Mouse (Mus musculus) neural tube, embryonic 14.5 days (tissue): ENCODE results near the gene Gk5. TPM values are rescaled to one million over a fixed set of nuclear protein-coding genes. Genes with fewer than 3 reads are reported as not detected.

Experiments used
- ATAC-seq: fragments of 200-750 bp; cut with Nextera tagmentation; 2 replicates; pipeline ENCODE4 v1.8.0; 2017; ENCODE audit warnings: low read depth, mild to moderate bottlenecking, moderate TSS enrichment, moderate library complexity
- H3K27ac ChIP-seq: fragments of 300-500 bp; sonication (generic); 2 replicates; pipeline ENCODE4 v1.5.1; 2014; ENCODE audit warnings: low read depth, mild to moderate bottlenecking, control low read depth, low read length, moderate library complexity, mixed read lengths
- H3K27me3 ChIP-seq: fragments of 300-500 bp; sonication (generic); 2 replicates; pipeline ENCODE4 v1.6.1; 2014; ENCODE audit warnings: low read length; ENCODE audit not compliant: control insufficient read depth, insufficient read depth
- H3K36me3 ChIP-seq: fragments of 300-500 bp; sonication (generic); 2 replicates; pipeline ENCODE4 v1.6.1; 2014; ENCODE audit warnings: low read length, mixed read lengths; ENCODE audit not compliant: control insufficient read depth, insufficient read depth
- H3K4me1 ChIP-seq: fragments of 300-500 bp; sonication (generic); 2 replicates; pipeline ENCODE4 v1.6.1; 2014; ENCODE audit warnings: low read length; ENCODE audit not compliant: control insufficient read depth, insufficient read depth
- H3K4me2 ChIP-seq: fragments of 300-500 bp; sonication (generic); 2 replicates; pipeline ENCODE4 v1.6.1; 2014; ENCODE audit warnings: mild to moderate bottlenecking, low read depth, low read length, control low read depth
- H3K4me3 ChIP-seq: fragments of 300-500 bp; sonication (generic); 2 replicates; pipeline ENCODE4 v1.5.1; 2014; ENCODE audit warnings: low read depth, low read length, control low read depth, mixed read lengths
- H3K9ac ChIP-seq: fragments of 300-500 bp; sonication (generic); replicated peaks from 2 replicates; pipeline ENCODE4 v1.6.1; 2014; ENCODE audit warnings: low read depth, mild to moderate bottlenecking, control low read depth, low read length, mixed read lengths
- H3K9me3 ChIP-seq: fragments of 300-500 bp; sonication (generic); 2 replicates; pipeline ENCODE4 v1.6.1; 2016; ENCODE audit warnings: low read length; ENCODE audit not compliant: control insufficient read depth
- WGBS: fragments of 180-500 bp; shearing (Covaris S2); extraction: QIAGEN DNeasy Blood & Tissue Kit; methylation state at CpG from one replicate; pipeline ENCODE4 v1.1.7; 2014; 5-methylcytosine and 5-hydroxymethylcytosine counted together
- polyA plus RNA-seq: library from polyadenylated mRNA; unstranded; fragments of >200 nt; fragmentation: Nextera tagmentation; extraction: Ambion mirVana; gene quantifications from 2 replicates; pipeline ENCODE4 v1.2.1, GENCODE M21; 2014

The Gk5 gene
- polyA plus RNA-seq, 1 experiment from 2014 or later = 4.0 TPM

- Histone ChIP-seq H3K9ac (no peak overlapping the region), H3K27me3 (no peaks in the 10 kb centered on the region), H3K4me2 (no peak overlapping the region), H3K4me3 (no peak overlapping the region), H3K36me3 (no peaks in the 10 kb centered on the region), H3K4me1 (no peaks in the 10 kb centered on the region), H3K9me3 (no peaks in the 10 kb centered on the region), H3K27ac (no peak overlapping the region)
- 92% methylated on average over 8 of the region's 8 CpGs for WGBS
- no peak for ATAC-seq
These were observed 16.3 kb upstream of the Gk5 start for GRCm38 (mm10) chr9:96102846-96103245.

GRCm38 (mm10) chr9:96112879-96113361, 6.2 kb upstream of the Gk5 start:
- WGBS = 90% methylated on average over 3 of the region's 3 CpGs

GRCm38 (mm10) chr9:96116801-96117200, 2.4 kb upstream of the Gk5 start:
- Histone ChIP-seq H3K9ac (no peak overlapping the region), H3K4me3 (no peak overlapping the region), H3K27me3 (no peaks in the 10 kb centered on the region), H3K9me3 (no peaks in the 10 kb centered on the region), H3K36me3 (no peaks in the 10 kb centered on the region), H3K4me2 (no peak overlapping the region), H3K4me1 (no peaks in the 10 kb centered on the region), H3K27ac (no peak overlapping the region)
- no peak for ATAC-seq
- WGBS = 89% methylated on average over 6 of the region's 6 CpGs

More at GRCm38 (mm10) chr9:96112879-96113361, 6.2 kb upstream of the Gk5 start:
- no peaks in the 10 kb centered on the region for H3K27me3 ChIP-seq
- no peak for ATAC-seq
- H3K4me2 ChIP-seq = no peak overlapping the region
- no peak overlapping the region for H3K4me3 ChIP-seq
- H3K9ac ChIP-seq = no peak overlapping the region
- no peaks in the 10 kb centered on the region for H3K4me1 ChIP-seq
- no peaks in the 10 kb centered on the region for H3K9me3 ChIP-seq
- H3K36me3 ChIP-seq = no peaks in the 10 kb centered on the region
- no peak overlapping the region for H3K27ac ChIP-seq

- no peak overlapping the region for H3K9ac ChIP-seq
- no peaks in the 10 kb centered on the region for H3K36me3 ChIP-seq
- peak overlapping the region; percentile 57; the same call in 1 of the 2 replicates for H3K4me2 ChIP-seq
- no peaks in the 10 kb centered on the region for H3K27me3 ChIP-seq
- no peaks in the 10 kb centered on the region for H3K9me3 ChIP-seq
- no peaks in the 10 kb centered on the region for H3K4me1 ChIP-seq
- peak overlapping the region; percentile 63; the same call in 1 of the 2 replicates for H3K4me3 ChIP-seq
- no peak overlapping the region for H3K27ac ChIP-seq
- no peak for ATAC-seq
- 70% methylated on average over 4 of the region's 4 CpGs for WGBS
These were observed 946 bp upstream of the Gk5 start for GRCm38 (mm10) chr9:96118216-96118615.

- Histone ChIP-seq H3K4me2 (no peak overlapping the region), H3K36me3 (no peaks in the 10 kb centered on the region), H3K4me1 (no peaks in the 10 kb centered on the region), H3K9ac (no peak overlapping the region), H3K27ac (no peak overlapping the region), H3K4me3 (no peak overlapping the region), H3K27me3 (no peaks in the 10 kb centered on the region), H3K9me3 (no peaks in the 10 kb centered on the region)
- no peak for ATAC-seq
- 46% methylated on average over 5 of the region's 5 CpGs for WGBS
These were observed 8.8 kb downstream of the Gk5 start for GRCm38 (mm10) chr9:96127972-96128371.

- H3K36me3 ChIP-seq = no peaks in the 10 kb centered on the region
- no peak for ATAC-seq
- WGBS = 81% methylated on average over 4 of the region's 4 CpGs
- H3K4me2 ChIP-seq = no peak overlapping the region
- H3K4me3 ChIP-seq = no peak overlapping the region
- no peak overlapping the region for H3K27ac ChIP-seq
- no peaks in the 10 kb centered on the region for H3K4me1 ChIP-seq
- no peak overlapping the region for H3K9ac ChIP-seq
- H3K27me3 ChIP-seq = no peaks in the 10 kb centered on the region
- no peaks in the 10 kb centered on the region for H3K9me3 ChIP-seq
These were observed 13.9 kb downstream of the Gk5 start for GRCm38 (mm10) chr9:96132956-96133603.

GRCm38 (mm10) chr9:96134470-96134869, 15.3 kb downstream of the Gk5 start:
- no peaks in the 10 kb centered on the region for H3K27me3 ChIP-seq
- H3K4me2 ChIP-seq = no peak overlapping the region
- H3K36me3 ChIP-seq = no peaks in the 10 kb centered on the region
- no peak overlapping the region for H3K4me3 ChIP-seq
- no peaks in the 10 kb centered on the region for H3K4me1 ChIP-seq
- ATAC-seq = no peak
- H3K9ac ChIP-seq = no peak overlapping the region
- no peaks in the 10 kb centered on the region for H3K9me3 ChIP-seq
- 89% methylated on average over 7 of the region's 7 CpGs for WGBS
- no peak overlapping the region for H3K27ac ChIP-seq

GRCm38 (mm10) chr9:96134916-96135315, 15.8 kb downstream of the Gk5 start:
- WGBS = 77% methylated on average over 8 of the region's 8 CpGs
- H3K27ac ChIP-seq = no peak overlapping the region
- H3K9ac ChIP-seq = no peak overlapping the region
- H3K4me3 ChIP-seq = no peak overlapping the region
- H3K36me3 ChIP-seq = no peaks in the 10 kb centered on the region
- H3K4me1 ChIP-seq = no peaks in the 10 kb centered on the region
- no peak for ATAC-seq
- no peaks in the 10 kb centered on the region for H3K27me3 ChIP-seq
- H3K9me3 ChIP-seq = no peaks in the 10 kb centered on the region
- no peak overlapping the region for H3K4me2 ChIP-seq

- H3K27me3 ChIP-seq = no peaks in the 10 kb centered on the region
- H3K4me1 ChIP-seq = no peaks in the 10 kb centered on the region
- H3K27ac ChIP-seq = no peak overlapping the region
- H3K9me3 ChIP-seq = no peaks in the 10 kb centered on the region
- H3K9ac ChIP-seq = no peak overlapping the region
- 57% methylated on average over 7 of the region's 7 CpGs for WGBS
- H3K4me2 ChIP-seq = no peak overlapping the region
- H3K36me3 ChIP-seq = no peaks in the 10 kb centered on the region
- ATAC-seq = no peak
- H3K4me3 ChIP-seq = no peak overlapping the region
These were observed 16.3 kb downstream of the Gk5 start for GRCm38 (mm10) chr9:96135461-96135860.
